Mouse (Mus musculus) stomach, postnatal 0 days (tissue): Measurements from ENCODE around the gene Gpd2. TPM values are rescaled to one million over a fixed set of nuclear protein-coding genes. Genes with fewer than 3 reads are reported as not detected.

Experiments used
- ATAC-seq: fragments of 200-750 bp; cut with Nextera tagmentation; 2 replicates; pipeline ENCODE4 v1.8.0; 2017; ENCODE audit not compliant: low FRiP score, low TSS enrichment
- DNase-seq: peaks from one replicate; pipeline ENCODE4 v3.0.0-alpha.2; 2016; ENCODE audit warnings: low spot score
- H3K27ac ChIP-seq: fragments of 300-500 bp; sonication (generic); replicated peaks from 2 replicates; pipeline ENCODE4 v1.5.1; 2014; ENCODE audit warnings: mild to moderate bottlenecking, control low read depth
- H3K27me3 ChIP-seq: fragments of 300-500 bp; sonication (generic); 2 replicates; pipeline ENCODE4 v1.6.1; 2014; ENCODE audit warnings: low read length; ENCODE audit not compliant: control insufficient read depth, insufficient read depth
- H3K36me3 ChIP-seq: fragments of 300-500 bp; sonication (generic); 2 replicates; pipeline ENCODE4 v1.6.1; 2014; ENCODE audit warnings: low read length, mixed read lengths; ENCODE audit not compliant: control insufficient read depth, insufficient read depth
- H3K4me1 ChIP-seq: fragments of 300-500 bp; sonication (generic); replicated peaks from 2 replicates; pipeline ENCODE4 v1.6.1; 2014; ENCODE audit warnings: antibody characterized with exemption; ENCODE audit not compliant: control insufficient read depth, insufficient read depth
- H3K4me2 ChIP-seq: fragments of 300-500 bp; sonication (generic); replicated peaks from 2 replicates; pipeline ENCODE4 v1.6.1; 2014; ENCODE audit warnings: low read depth, mild to moderate bottlenecking, control low read depth, moderate library complexity
- H3K4me3 ChIP-seq: fragments of 300-500 bp; sonication (generic); 2 replicates; pipeline ENCODE4 v1.5.1; 2014; ENCODE audit warnings: low read depth, low read length, control low read depth
- H3K9ac ChIP-seq: fragments of 300-500 bp; sonication (generic); 2 replicates; pipeline ENCODE4 v1.6.1; 2014; ENCODE audit warnings: mild to moderate bottlenecking, low read length, control low read depth, mixed read lengths
- H3K9me3 ChIP-seq: fragments of 300-500 bp; sonication (generic); 2 replicates; pipeline ENCODE4 v1.6.1; 2016; ENCODE audit warnings: low read length; ENCODE audit not compliant: control insufficient read depth
- CTCF ChIP-seq: IDR thresholded peaks from 2 replicates; pipeline ENCODE4 v1.5.1; 2016; ENCODE audit warnings: antibody characterized with exemption, low read depth, mild to moderate bottlenecking, moderate library complexity
- EP300 ChIP-seq: optimal IDR thresholded peaks from 2 replicates; pipeline ENCODE3; 2016; ENCODE audit warnings: antibody characterized with exemption
- WGBS: fragments of 180-500 bp; shearing (Covaris S2); extraction: QIAGEN DNeasy Blood & Tissue Kit; methylation state at CpG from one replicate; pipeline ENCODE4 v1.1.7; 2014; 5-methylcytosine and 5-hydroxymethylcytosine counted together
- polyA plus RNA-seq: library from polyadenylated mRNA; unstranded; fragments of >200 nt; fragmentation: Nextera tagmentation; extraction: Ambion mirVana; gene quantifications from 2 replicates; pipeline ENCODE4 v1.2.1, GENCODE M21; 2015

Gpd2 gene
- polyA plus RNA-seq, 1 experiment from 2014 or later: 33.5 TPM

DNA sequence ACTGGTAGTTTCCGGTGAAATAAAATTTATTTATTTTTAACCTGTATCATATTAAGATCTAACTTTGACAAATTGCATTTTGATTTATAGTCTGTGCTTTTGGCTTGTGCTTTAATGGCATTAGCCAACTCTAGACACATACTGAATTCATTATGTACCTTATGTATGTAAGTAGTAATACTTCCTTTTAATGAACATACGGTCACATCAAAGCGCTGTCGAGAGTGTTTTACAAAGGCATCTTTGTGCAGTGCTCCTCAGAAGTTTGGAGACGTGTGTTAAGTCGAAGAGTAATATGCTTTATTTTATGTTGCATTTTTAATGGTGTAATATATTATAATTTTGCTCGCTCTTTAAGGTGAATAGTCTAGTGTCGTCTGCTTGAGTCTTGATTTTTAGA lies 88.7 kb downstream of the Gpd2 start:
- Histone ChIP-seq H3K27me3 (no peaks in the 10 kb centered on the region), H3K4me1 (no peaks in the 10 kb centered on the region), H3K27ac (no peak overlapping the region), H3K9ac (no peak overlapping the region), H3K36me3 (no peaks in the 10 kb centered on the region), H3K4me2 (no peak overlapping the region), H3K9me3 (no peaks in the 10 kb centered on the region), H3K4me3 (no peak overlapping the region)
- 87% methylated on average over 8 of the region's 8 CpGs for WGBS
- TF ChIP-seq CTCF (no peak), EP300 (no peak)
- no peak for ATAC-seq
- DNase-seq: no peak

DNA sequence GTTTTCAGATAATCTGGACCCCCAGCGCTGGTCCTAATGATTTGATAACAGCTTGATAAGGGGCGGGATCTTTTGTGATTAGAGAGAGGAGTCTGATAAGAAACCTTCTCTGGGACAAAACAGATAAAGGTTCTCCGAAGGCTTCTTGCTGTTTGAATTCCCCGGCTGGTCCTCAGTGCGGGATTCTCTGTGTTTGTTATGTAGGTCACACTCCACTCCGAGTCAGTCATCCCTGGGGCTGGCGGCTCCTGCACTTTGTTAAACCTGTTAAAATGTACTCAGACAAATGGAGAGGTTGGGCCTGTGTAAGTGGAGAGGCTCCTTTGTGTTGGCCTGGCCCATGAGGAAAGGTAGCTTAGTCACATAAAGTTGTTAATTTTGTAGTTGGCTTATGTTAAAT lies 91.9 kb downstream of the Gpd2 start:
- no peaks in the 10 kb centered on the region for H3K4me1 ChIP-seq
- no peak overlapping the region for H3K4me2 ChIP-seq
- H3K4me3 ChIP-seq: no peak overlapping the region
- no peaks in the 10 kb centered on the region for H3K36me3 ChIP-seq
- H3K27ac ChIP-seq: no peak overlapping the region
- TF ChIP-seq EP300 (no peak), CTCF (no peak)
- DNase-seq: no peak
- H3K27me3 ChIP-seq: no peaks in the 10 kb centered on the region
- H3K9me3 ChIP-seq: no peaks in the 10 kb centered on the region
- 34% methylated on average over 7 of the region's 7 CpGs for whole genome bisulfite sequencing
- no peak for ATAC-seq
- no peak overlapping the region for H3K9ac ChIP-seq

DNA sequence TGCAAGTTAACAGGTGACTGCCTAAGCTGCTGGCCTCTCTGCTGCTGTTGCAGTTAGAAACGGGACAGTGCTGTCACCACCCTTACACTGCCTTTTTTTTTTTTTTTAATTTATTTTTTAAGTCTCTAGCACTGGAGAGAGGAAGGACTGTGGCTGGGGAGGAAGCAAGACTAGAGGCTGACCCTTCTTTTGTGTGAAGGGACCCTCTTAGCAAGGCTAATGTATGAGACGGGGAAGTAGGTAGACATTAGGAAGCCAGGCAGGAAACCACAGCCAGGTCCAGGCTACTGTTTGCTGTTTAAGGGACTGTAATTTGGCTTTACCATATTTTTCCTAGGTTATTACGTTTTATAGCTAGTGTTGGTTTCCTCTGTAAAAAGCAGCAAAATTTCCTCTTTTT lies 93.4 kb downstream of the Gpd2 start:
- Histone ChIP-seq H3K4me2 (no peak overlapping the region), H3K4me3 (no peak overlapping the region), H3K36me3 (no peaks in the 10 kb centered on the region), H3K4me1 (no peaks in the 10 kb centered on the region), H3K27ac (no peak overlapping the region), H3K9ac (no peak overlapping the region), H3K27me3 (no peaks in the 10 kb centered on the region), H3K9me3 (no peaks in the 10 kb centered on the region)
- no peak for TF ChIP-seq EP300
- TF ChIP-seq CTCF: no peak
- ATAC-seq (no peak), DNase-seq (no peak)
- 70% methylated on average over 3 of the region's 3 CpGs for WGBS

DNA sequence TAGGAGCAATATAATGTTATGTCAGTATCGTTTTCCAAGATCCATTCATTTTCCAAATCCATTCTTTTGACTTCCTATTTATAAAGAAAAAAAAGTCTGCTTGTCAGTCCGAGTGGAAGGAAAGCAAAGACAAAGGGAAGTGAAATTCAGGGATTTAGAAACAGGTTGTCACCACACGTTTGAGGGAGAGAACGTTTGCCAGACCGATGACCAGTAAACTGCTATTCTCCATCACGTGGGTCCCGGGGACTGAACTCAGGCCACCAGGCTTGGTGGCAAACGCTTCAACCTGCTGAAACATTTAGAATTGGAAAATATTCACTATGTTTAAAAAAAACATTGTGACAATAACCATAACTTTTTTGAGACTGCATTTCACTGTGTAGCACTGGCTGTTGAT lies 93.8 kb downstream of the Gpd2 start:
- Histone ChIP-seq H3K4me2 (no peak overlapping the region), H3K27me3 (no peaks in the 10 kb centered on the region), H3K27ac (no peak overlapping the region), H3K36me3 (no peaks in the 10 kb centered on the region), H3K9ac (no peak overlapping the region), H3K9me3 (no peaks in the 10 kb centered on the region), H3K4me1 (no peaks in the 10 kb centered on the region), H3K4me3 (no peak overlapping the region)
- TF ChIP-seq EP300: no peak
- no peak for TF ChIP-seq CTCF
- ATAC-seq (no peak), DNase-seq (no peak)
- WGBS: 69% methylated on average over 8 of the region's 8 CpGs

DNA sequence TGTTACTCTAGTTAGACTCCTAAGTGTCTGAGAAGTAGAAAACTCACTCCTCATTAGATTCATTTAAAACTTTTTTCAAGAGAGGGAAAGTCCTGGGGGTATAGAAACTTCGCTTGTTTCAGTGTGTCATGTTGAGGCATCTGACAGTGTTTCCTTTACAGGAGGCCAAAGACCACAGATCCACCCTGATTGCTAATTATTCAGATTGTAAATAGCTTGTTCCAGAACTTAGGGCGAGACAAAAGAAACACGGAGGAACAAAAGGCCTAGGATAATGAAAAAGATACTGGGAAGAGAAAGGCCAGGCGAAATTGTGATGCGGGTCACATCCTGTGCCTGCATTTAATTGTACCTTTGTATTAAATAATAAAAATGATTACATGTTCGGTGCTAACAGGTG lies 96.0 kb downstream of the Gpd2 start:
- WGBS: 88% methylated on average over 6 of the region's 6 CpGs
- no peak for TF ChIP-seq EP300
- no peak for TF ChIP-seq CTCF
- H3K4me3 ChIP-seq: no peak overlapping the region
- no peaks in the 10 kb centered on the region for H3K36me3 ChIP-seq
- H3K27me3 ChIP-seq: no peaks in the 10 kb centered on the region
- H3K4me2 ChIP-seq: no peak overlapping the region
- ATAC-seq (no peak), DNase-seq (no peak)
- H3K9me3 ChIP-seq: no peaks in the 10 kb centered on the region
- H3K27ac ChIP-seq: no peak overlapping the region
- H3K4me1 ChIP-seq: no peaks in the 10 kb centered on the region
- no peak overlapping the region for H3K9ac ChIP-seq

DNA sequence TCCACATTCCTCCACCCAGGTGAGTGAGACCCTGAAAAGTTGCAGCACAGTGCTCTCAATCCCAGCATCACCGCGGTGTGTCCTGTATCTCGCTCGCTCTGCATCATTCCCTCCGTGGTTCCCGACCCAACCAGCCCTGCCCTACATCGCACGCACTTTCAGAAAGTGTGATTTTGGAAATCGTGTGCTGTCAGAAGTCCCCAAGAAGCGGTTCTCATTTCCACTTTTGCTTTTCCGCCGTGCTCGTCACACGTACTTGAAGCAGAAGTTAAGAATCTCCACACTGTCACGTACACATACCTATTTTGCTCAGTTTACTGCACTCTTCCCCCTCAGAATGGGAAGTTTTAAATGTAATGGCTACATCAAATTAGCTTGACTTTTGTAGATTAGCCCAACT lies 98.0 kb downstream of the Gpd2 start:
- H3K4me2 ChIP-seq: no peak overlapping the region
- DNase-seq (no peak), ATAC-seq (no peak)
- H3K27ac ChIP-seq: no peak overlapping the region
- H3K4me3 ChIP-seq: no peak overlapping the region
- H3K9me3 ChIP-seq: no peaks in the 10 kb centered on the region
- H3K9ac ChIP-seq: no peak overlapping the region
- no peaks in the 10 kb centered on the region for H3K4me1 ChIP-seq
- no peaks in the 10 kb centered on the region for H3K27me3 ChIP-seq
- TF ChIP-seq EP300 (no peak), CTCF (no peak)
- WGBS: 92% methylated on average over 15 of the region's 15 CpGs
- H3K36me3 ChIP-seq: no peaks in the 10 kb centered on the region

DNA sequence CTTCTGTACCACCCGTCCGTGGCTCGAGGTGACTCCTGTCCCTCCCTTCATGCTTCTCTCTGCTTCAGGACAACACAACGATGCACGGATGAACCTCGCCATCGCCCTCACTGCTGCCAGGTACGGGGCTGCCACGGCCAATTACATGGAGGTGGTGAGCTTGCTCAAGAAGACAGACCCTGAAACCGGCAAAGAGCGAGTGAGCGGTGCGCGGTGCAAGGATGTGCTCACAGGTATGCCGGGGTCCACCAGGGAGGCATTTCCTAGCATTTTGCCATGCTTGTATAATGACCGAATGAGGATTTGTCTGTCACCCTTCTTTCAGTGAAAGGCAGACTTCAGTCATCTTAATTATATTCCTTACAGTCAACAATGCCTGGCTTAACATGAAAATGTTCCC lies 101.3 kb downstream of the Gpd2 start:
- TF ChIP-seq CTCF (no peak), EP300 (no peak)
- 95% methylated on average over 16 of the region's 16 CpGs for WGBS

More for the DNA sequence above, 101.3 kb downstream of the Gpd2 start:
- no peak overlapping the region for H3K4me3 ChIP-seq
- no peaks in the 10 kb centered on the region for H3K4me1 ChIP-seq
- DNase-seq: no peak
- no peak overlapping the region for H3K4me2 ChIP-seq
- H3K27ac ChIP-seq: no peak overlapping the region
- no peaks in the 10 kb centered on the region for H3K9me3 ChIP-seq
- H3K27me3 ChIP-seq: no peaks in the 10 kb centered on the region
- H3K9ac ChIP-seq: no peak overlapping the region
- no peaks in the 10 kb centered on the region for H3K36me3 ChIP-seq
- no peak for ATAC-seq
